Mouse (Mus musculus) liver, embryonic 14.5 days (tissue): ENCODE measurements around the gene Actl10. TPM values are rescaled to one million over a fixed set of nuclear protein-coding genes. Genes with fewer than 3 reads are reported as not detected.
A peak's percentile ranks its signal among the peaks of the same experiment; 100 is the strongest.

ENCODE experiments used
- ATAC-seq: fragments of 200-750 bp; cut with Nextera tagmentation; 2 replicates; pipeline ENCODE4 v1.8.0; 2017; ENCODE audit warnings: moderate number of reproducible peaks, mild to moderate bottlenecking, moderate library complexity; ENCODE audit not compliant: insufficient read depth
- DNase-seq, 3 experiments: peaks; one replicate each; pipeline ENCODE4 v3.0.0-alpha.2; 2012 to 2013; ENCODE audit warnings: low read depth in 3 of 3, low spot score in 3 of 3
- H3K27ac ChIP-seq: fragments of 300-500 bp; sonication (generic); 2 replicates; pipeline ENCODE4 v1.5.1; 2014; ENCODE audit warnings: moderate library complexity, mild to moderate bottlenecking, control low read depth, inconsistent platforms
- H3K27me3 ChIP-seq: fragments of 300-500 bp; sonication (generic); 2 replicates; pipeline ENCODE4 v1.6.1; 2014; ENCODE audit warnings: mild to moderate bottlenecking, low read length, moderate library complexity; ENCODE audit not compliant: control insufficient read depth, insufficient read depth
- H3K36me3 ChIP-seq: fragments of 300-500 bp; sonication (generic); replicated peaks from 2 replicates; pipeline ENCODE4 v1.6.1; 2014; ENCODE audit warnings: low read depth; ENCODE audit not compliant: control insufficient read depth, insufficient read depth
- H3K4me1 ChIP-seq, 2 experiments: fragments of 200-500 bp in 1 of 2; fragments of 300-500 bp in 1 of 2; sonication (generic) in 1 of 2; replicated peaks; 2 replicates each; pipeline ENCODE4 v1.6.1; 2012 to 2014; ENCODE audit warnings: antibody characterized with exemption in 1 of 2, inconsistent platforms in 1 of 2, low read length in 1 of 2; ENCODE audit not compliant: control insufficient read depth in 2 of 2, insufficient read depth in 2 of 2
- H3K4me2 ChIP-seq: fragments of 300-500 bp; sonication (generic); 2 replicates; pipeline ENCODE4 v1.6.1; 2014; ENCODE audit warnings: low read depth, mild to moderate bottlenecking, control low read depth, moderate library complexity
- H3K4me3 ChIP-seq, 2 experiments: fragments of 200-500 bp in 1 of 2; fragments of 300-500 bp in 1 of 2; sonication (generic) in 1 of 2; 2 replicates each; pipeline ENCODE4 v1.5.1; 2012 to 2014; ENCODE audit warnings: low read depth in 2 of 2, low read length in 2 of 2, mild to moderate bottlenecking in 2 of 2, control low read depth in 1 of 2, inconsistent platforms in 1 of 2, moderate library complexity in 1 of 2; ENCODE audit not compliant: insufficient read depth in 1 of 2
- H3K9ac ChIP-seq: fragments of 300-500 bp; sonication (generic); replicated peaks from 2 replicates; pipeline ENCODE4 v1.6.1; 2014; ENCODE audit warnings: mild to moderate bottlenecking, control low read depth, moderate library complexity
- H3K9me3 ChIP-seq: fragments of 300-500 bp; sonication (generic); 2 replicates; pipeline ENCODE4 v1.6.1; 2016; ENCODE audit warnings: low read length, mixed read lengths; ENCODE audit not compliant: control insufficient read depth
- CTCF ChIP-seq: IDR thresholded peaks from 2 replicates; pipeline ENCODE4 v1.5.1; 2016; ENCODE audit warnings: antibody characterized with exemption, low read depth, control low read depth
- EP300 ChIP-seq: IDR thresholded peaks from 2 replicates; pipeline ENCODE4 v1.6.1; 2016; ENCODE audit warnings: antibody characterized with exemption, low read depth
- WGBS: fragments of 180-500 bp; shearing (Covaris S2); extraction: QIAGEN DNeasy Blood & Tissue Kit; methylation state at CpG from one replicate; pipeline ENCODE4 v1.1.7; 2014; ENCODE audit not compliant: insufficient replicate concordance; 5-methylcytosine and 5-hydroxymethylcytosine counted together
- polyA plus RNA-seq, 2 experiments: library from polyadenylated mRNA; depleted of rRNA in 1 of 2; stranded (reverse) in 1 of 2; unstranded in 1 of 2; fragments of >200 nt; fragmentation: Nextera tagmentation in 1 of 2; extraction: Ambion mirVana in 1 of 2; gene quantifications; 2 replicates each; pipeline versions ENCODE4 v1.2.1 to v1.2.3; 2012 to 2014

Actl10 gene
- polyA plus RNA-seq (2012; rRNA removed): 0.05 TPM in 1 of 2 replicates, not detected in the other
- not detected in 2 replicates for polyA plus RNA-seq (2014; fragmentation: Nextera tagmentation; extraction: Ambion mirVana)

- Histone ChIP-seq H3K9me3 (no peaks in the 10 kb centered on the region), H3K27me3 (peaks cover 27% of the 10 kb centered on the region), H3K9ac (no peak within 1 kb of the TSS), H3K4me3 (no peak within 1 kb of the TSS), H3K4me1 (peaks cover 2 to 3% of the 10 kb centered on the region in 2 experiments; a peak in 1 of 4 replicates), H3K36me3 (no peaks in the 10 kb centered on the region), H3K27ac (no peak within 1 kb of the TSS), H3K4me2 (peak within 1 kb of the TSS; percentile 52)
- 67% methylated on average over 4 of the region's 4 CpGs for WGBS
- ATAC-seq (no peak), DNase-seq (no peak)
- TF ChIP-seq CTCF (no peak), EP300 (no peak)
Measured at GRCm38 (mm10) chr2:154551476-154551875, at the start of gene Actl10. TSS of gene Actl10 (plus strand) at chr2:154551776.

- DNase-seq (no peak), ATAC-seq (no peak)
- Histone ChIP-seq H3K4me2 (no peak overlapping the region), H3K9ac (no peak overlapping the region), H3K4me3 (no peak overlapping the region), H3K36me3 (no peaks in the 10 kb centered on the region), H3K4me1 (peaks cover 0 to 4% of the 10 kb centered on the region in 2 experiments; a peak in 1 of 4 replicates), H3K27ac (no peak overlapping the region), H3K27me3 (no peaks in the 10 kb centered on the region), H3K9me3 (no peaks in the 10 kb centered on the region)
- WGBS: 76% methylated on average over 2 of the region's 2 CpGs
- TF ChIP-seq CTCF (no peak), EP300 (no peak)
Measured at GRCm38 (mm10) chr2:154507076-154507475, 44.5 kb upstream of the Actl10 start.

GRCm38 (mm10) chr2:154507566-154508283, 43.9 kb upstream of the Actl10 start:
- peak; percentile 70 for ATAC-seq
- H3K27me3 ChIP-seq: no peaks in the 10 kb centered on the region
- no peak overlapping the region for H3K27ac ChIP-seq

GRCm38 (mm10) chr2:154508450-154508849, 43.1 kb upstream of the Actl10 start:
- Histone ChIP-seq H3K9me3 (no peaks in the 10 kb centered on the region), H3K4me1 (peaks cover 0 to 4% of the 10 kb centered on the region in 2 experiments; a peak in 1 of 4 replicates), H3K4me3 (no peak overlapping the region), H3K4me2 (no peak overlapping the region), H3K27ac (no peak overlapping the region), H3K27me3 (no peaks in the 10 kb centered on the region), H3K9ac (no peak overlapping the region), H3K36me3 (no peaks in the 10 kb centered on the region)
- no peak for DNase-seq
- WGBS: 77% methylated on average over 4 of the region's 4 CpGs
- no peak for ATAC-seq
- TF ChIP-seq EP300 (no peak), CTCF (no peak)

More at GRCm38 (mm10) chr2:154507566-154508283, 43.9 kb upstream of the Actl10 start:
- Histone ChIP-seq H3K4me3 (no peak overlapping the region), H3K9me3 (no peaks in the 10 kb centered on the region), H3K36me3 (no peaks in the 10 kb centered on the region), H3K4me2 (no peak overlapping the region), H3K9ac (no peak overlapping the region), H3K4me1 (peaks cover 0 to 4% of the 10 kb centered on the region in 2 experiments; a peak in 1 of 4 replicates)
- TF ChIP-seq EP300 (no peak; the same call in 1 of the 2 replicates), CTCF (peak; percentile 57)
- 57% methylated on average over 9 of the region's 9 CpGs for WGBS
- peak in 2 of 3 experiments; percentile 16 for DNase-seq

DNA sequence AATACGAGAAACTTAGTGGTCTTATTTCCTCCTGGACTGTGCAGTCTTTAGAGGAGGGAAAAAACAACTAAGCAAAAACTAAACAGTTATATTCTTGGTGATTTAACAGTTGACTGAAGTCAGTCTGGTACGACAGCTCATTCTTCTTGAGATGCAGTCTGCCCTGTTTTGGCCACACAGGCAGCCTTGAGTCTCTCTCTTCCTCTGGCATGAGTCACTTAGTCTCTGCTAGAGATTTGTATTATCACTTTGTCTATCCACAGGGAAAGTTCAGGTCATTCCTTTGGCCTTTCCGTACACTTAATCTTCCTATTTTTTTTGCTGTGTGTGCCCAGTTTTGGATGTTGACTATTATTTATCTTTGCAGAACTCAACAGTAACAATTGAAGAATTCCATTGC, 41.4 kb upstream of the Actl10 start:
- no peak for ATAC-seq
- Histone ChIP-seq H3K36me3 (no peaks in the 10 kb centered on the region), H3K27me3 (no peaks in the 10 kb centered on the region), H3K4me2 (no peak overlapping the region), H3K9ac (no peak overlapping the region), H3K4me3 (no peak overlapping the region), H3K9me3 (no peaks in the 10 kb centered on the region), H3K27ac (no peak overlapping the region), H3K4me1 (peaks cover 0 to 4% of the 10 kb centered on the region in 2 experiments; a peak in 1 of 4 replicates)
- TF ChIP-seq EP300 (no peak), CTCF (no peak)
- no peak for DNase-seq
- WGBS: 79% methylated on average over 3 of the region's 3 CpGs
